Mouse (Mus musculus) bone marrow, adult 2 months (tissue): Measurements from ENCODE around the gene Cbll1.

Source experiments
- CTCF ChIP-seq: fragments of 200-500 bp; IDR thresholded peaks from 2 replicates; pipeline ENCODE4 v1.5.1; 2011; ENCODE audit warnings: low read length, control low read depth; ENCODE audit not compliant: control insufficient read depth, insufficient read depth
- POLR2A ChIP-seq: fragments of 200-500 bp; IDR thresholded peaks from 2 replicates; pipeline ENCODE4 v1.6.1; 2011; ENCODE audit warnings: low read depth, mild to moderate bottlenecking, control low read depth, low read length, borderline replicate concordance; ENCODE audit not compliant: control insufficient read depth

GRCm38 (mm10) chr12:31508496-31508895 lies 9.1 kb upstream of the Cbll1 start:
- no peak for TF ChIP-seq CTCF
- no peak for TF ChIP-seq POLR2A
